Mouse (Mus musculus): ENCODE measurements at regions not wholly inside any gene's neighbourhood (a gene's known extent, or its start where the extent isn't known, plus 50 kb on each side); places are given as distances from the start of the nearest gene placed in this dataset.
A peak's percentile ranks its signal among the peaks of the same experiment; 100 is the strongest.

DNA sequence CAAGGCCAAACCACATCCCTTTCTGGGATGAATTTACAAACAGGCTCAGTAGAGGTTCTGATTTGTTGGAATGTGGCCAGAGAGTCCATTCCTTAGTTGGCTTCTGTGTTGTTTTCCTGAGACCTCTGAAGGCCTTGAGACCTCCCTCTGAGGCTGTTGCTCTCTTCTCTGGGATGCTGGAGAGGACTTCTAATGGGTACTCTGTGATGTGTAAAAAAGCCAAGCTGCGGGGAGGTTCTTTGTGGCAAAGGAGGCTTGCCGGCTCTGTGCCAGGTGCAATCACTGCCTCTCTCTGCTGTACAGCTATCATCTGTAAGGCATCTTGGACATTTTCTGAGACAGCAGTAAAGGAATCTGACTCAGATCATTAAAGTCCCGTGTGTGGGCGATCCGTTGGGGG, 192.3 kb downstream of the Gm5447 start:
- DNase-seq (ENCODE audit: low spot score in 2 of 2) = no peak

DNA sequence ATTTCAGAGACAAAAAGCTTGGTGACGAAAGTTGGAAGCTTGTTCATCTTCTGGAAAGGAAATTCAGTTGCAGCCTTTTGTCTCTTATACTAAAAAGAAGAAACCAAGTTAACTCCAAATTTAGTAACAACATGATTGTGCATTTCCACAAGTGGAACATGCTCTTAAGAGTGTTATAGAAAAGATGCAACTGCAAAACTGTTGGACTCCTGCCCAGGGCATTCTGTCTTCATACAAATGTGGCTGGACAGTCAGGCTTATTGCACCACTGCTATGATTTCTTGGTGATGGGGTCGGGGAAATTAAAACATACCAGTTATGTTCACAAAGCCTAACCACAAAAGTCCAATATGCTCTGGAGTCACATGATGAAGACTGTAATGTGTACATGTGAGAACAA, 194.8 kb downstream of the Gm5447 start:
- no peak for DNase-seq (ENCODE audit: low spot score in 2 of 2)

DNA sequence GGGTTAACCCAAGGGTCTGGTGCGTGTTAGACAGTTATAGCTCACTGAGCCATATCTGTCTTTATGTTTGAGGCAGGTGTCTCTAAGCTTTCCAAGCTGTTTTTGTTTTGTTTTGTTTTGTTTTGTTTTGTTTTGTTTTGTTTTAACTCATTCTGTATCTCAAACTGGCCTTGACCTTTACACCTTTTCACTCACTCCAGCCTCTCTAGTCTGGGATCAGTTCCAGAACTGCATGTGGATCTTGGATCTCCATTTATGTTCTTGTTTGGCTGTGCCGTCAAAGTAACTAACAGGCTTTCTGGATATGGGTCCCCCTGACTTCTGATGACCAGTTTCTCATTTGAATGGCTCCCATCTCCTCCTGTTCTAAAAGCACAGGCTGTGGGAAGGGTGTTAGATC, 197.7 kb downstream of the Gm5447 start:
- DNase-seq (ENCODE audit: low spot score in 2 of 2) = no peak

DNA sequence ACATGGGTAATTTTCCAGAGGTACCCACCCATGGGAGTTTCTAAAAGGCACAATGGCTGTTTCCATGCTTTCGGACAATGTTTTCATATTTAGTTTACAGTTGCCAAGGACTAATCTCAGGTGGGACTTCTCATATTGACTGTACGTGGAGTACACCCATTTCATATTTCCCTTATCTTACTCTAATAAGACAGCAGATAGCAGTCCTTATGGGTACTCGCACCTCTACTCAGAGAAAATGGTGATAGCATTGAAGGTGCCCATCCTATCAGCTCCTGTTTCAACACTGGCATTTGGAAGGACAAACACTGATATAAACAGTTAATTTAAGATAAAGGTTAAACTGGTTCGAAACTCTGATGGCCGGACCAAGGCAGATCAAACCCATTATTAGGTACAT, 198.6 kb downstream of the Gm5447 start:
- no peak for DNase-seq (ENCODE audit: low spot score in 2 of 2)

DNA sequence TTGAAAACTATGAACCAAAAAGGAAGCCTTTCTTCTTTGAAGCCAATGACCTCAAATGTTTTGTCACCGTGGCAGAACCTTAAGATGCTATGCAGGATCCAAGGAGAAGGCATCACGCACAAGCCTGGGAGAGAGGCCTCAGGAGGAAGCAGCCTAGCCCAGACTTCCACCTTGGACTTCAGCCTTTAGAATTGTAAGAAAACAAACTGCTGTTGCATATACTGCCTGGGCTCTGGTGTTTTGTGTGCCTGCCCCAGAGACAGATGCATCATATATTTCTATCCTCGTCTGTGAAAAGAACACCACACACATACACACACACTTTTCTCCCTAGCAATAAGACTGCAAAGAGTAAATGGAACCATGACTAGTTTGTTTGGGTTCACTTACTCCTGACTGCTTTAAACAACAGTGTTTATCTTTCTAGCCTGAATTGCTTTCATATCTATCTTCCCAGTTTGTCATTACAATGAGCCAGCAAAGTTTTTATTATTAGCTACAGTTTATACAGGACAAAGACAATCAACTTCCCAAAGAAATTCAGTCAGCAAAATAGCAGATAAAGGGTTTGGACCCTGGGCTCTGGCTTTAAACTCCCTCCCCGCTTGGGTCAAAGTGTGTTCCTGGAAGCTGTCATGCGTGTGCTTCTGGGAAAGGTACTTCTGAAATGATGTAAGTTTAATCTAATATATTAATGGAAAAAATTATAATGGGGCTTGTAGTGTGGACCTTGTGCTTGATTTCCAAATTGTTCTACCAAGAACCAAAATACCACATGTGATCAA, 204.2 kb downstream of the Gm5447 start:
- DNase-seq (ENCODE audit: low spot score in 2 of 2) = no peak

DNA sequence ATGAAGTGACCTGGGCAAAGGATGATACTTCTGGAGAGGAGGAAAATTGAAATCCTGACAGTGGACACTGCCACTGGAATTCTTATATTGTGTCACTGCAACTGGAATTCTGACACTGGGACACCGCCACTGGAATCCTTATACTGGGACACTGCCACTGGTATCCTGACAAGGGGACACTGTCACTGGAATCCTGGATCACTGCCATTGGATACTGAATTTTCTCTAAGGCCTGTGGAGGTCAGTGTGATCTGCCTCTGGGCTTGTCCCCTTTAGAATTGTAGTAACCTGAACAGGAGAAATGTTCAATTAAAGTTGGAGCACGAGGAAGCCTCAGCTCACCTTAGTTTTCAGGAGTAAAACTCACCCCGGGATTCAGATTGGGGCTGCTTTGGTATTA, 205.0 kb downstream of the Gm5447 start:
- DNase-seq (ENCODE audit: low spot score in 2 of 2) = no peak

DNA sequence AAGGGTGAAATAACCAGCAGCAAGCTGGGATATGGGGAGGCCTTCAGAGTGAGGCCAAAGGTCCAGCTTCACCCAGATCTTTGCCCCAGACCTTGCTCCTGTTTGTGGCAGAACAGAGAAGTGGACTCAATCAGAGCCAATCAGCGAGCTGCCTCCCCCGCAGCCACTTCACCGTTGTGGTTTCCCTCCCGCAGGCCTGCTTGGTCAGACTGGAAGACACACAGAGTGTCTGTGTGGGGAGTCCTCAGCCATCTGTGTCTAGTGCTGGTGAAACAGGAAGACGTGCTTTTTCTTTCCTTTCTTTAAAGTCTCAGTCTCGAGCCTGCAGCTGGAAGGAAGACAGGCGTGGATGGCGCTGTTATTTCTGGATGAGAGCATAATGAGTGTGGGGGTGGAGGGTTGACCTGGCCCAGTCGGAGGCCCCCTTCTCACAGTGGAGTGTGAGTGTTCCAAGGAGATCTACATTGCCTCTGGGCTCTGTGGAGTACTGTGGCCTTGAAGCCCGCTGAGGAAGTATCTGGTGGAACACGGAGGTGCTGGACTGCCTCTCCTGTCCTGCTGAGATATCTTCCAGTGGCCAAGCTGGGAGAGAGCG, 205.5 kb downstream of the Gm5447 start:
- DNase-seq (ENCODE audit: low spot score in 2 of 2) = peak; percentile 32 to 45

DNA sequence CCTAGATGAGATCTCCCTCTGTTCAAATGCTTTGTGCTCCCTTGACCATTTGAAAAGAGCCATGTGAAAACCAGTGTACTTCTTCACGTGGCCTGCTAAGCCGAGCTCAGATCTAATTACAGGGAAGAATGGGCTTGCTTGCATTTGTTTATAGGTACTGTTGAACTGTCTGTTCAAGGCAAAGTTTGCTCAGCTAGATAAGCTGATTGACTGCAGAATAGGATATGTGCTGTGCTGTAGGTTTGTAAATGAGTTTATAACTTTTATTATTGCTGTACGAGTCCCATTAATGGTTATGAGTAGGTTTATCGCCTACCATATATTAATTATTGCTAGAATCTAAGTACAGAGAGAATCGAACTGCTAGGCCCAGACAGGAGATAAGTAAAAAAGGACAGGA, 207.5 kb downstream of the Gm5447 start:
- DNase-seq (ENCODE audit: low spot score in 2 of 2) = no peak

DNA sequence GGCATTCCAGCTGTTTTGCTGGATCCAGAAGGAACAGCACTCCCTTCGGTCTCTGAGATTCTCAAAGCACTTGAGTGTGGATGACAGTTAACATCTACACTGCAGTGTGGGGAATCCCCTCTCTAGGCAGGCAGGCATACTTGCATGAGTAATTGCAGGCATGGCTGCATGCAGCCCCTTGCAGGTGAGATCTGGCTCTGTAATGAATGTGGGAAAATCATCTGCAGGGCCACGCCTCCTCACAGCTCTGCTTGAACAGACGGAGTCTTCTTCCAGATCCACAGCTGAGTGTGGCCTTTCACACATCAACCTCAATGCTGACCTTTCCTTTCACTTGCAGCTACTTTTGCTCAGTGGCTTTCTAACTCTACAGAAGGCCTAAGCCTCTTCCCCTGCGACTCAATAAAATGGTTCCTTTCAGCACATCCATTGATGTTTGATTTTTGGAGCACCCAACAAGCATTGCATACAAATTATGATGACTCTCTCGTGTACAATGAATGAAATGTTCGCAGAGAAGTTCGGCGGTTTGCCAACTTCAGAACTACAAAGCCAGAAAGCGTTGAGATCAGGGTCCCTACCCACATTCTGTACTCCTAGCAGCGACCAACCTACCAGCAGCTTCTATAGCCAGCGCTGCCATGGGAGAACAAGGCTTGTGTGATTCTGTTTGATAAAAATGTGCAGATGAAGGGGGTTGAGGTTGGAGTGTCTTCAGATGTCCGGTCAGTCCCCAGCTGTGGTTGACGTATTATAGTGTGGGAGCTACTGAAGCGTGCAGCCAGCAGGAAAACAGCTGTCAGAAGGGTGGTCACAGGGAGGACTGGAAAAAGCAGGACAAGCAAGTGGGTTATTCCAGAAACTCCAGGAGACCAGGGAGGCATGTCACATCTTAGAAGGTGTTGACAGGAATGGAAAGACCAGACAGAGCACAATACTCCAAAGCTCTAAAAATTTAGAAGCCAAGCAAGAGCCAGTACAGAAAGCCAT, 211.1 kb downstream of the Gm5447 start:
- DNase-seq (ENCODE audit: low spot score in 2 of 2) = no peak

DNA sequence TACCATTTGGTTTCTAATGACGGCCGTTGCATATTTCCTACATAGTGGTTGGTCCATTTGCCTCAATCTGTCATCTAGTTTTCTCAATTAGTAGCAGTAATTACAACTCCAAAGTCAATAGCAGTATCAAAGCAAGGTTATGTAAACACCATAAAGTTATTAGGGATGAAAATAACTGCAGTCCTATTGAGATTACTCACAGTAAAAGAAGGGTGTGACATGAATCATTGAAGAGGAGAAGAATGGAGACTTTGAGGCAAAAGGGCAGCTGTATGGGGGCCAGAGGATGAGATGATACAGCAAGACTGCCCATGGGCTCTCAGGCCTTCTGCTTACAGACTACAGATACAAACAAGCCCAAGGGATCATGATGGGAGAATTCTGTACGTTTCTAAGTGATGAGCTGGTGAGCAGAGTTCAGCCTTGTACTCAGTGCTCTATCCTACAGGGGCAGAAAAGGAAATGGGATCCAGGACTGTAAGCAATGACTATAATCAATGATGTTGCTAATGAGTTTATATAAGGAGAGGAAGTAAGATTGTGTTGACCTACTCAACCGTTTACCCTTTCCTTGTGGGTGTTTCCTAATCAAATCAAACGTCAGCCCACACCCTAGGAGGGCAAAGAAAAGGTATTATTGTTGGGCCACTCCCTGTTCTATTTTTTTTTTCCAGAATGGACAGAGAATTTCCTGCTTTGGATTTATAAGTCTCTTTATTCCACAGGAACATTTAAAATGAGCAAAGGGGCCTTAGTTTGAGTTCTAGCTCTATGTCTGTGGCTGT, 213.0 kb downstream of the Gm5447 start:
- no peak for DNase-seq (ENCODE audit: low spot score in 2 of 2)

DNA sequence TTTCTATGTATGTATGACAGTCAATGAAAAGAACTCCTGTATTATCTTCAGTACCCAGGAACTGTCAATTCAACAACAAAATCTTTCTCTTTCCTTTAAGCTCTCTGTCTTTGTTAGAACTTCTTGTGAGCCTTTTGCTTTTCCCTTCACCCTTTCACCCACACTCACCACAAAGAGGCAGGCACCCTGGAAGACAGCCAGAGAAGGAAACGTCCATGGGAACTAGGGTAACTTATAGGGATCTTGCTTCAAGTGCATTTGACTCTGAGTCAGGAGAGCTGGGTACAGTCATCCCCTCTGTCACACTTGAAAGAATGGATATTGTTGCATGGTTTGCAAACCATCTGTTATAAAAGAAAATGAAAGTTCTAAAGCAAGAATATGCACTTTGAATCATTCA, 215.1 kb downstream of the Gm5447 start:
- no peak for DNase-seq (ENCODE audit: low spot score in 2 of 2)

DNA sequence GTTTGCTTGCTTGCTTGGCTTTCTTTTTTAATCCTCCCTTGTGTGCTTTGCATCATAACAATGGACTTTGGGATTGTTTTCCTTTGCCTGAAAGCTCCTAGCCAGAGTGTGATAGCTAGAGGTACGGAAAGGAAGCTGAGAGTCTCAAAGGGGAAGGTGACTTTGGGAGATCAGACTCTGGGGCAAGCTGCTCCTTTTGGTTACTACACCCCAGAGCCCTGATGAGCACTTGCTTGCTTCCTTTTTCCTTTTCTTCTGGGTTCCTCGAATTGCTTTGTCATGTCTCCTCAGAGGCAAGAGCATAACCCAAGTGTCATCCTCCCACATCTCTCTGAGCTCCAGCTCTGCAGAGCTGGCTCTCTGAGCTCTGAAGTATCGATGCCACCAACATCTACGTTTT, 216.0 kb downstream of the Gm5447 start:
- no peak for DNase-seq (ENCODE audit: low spot score in 2 of 2)

DNA sequence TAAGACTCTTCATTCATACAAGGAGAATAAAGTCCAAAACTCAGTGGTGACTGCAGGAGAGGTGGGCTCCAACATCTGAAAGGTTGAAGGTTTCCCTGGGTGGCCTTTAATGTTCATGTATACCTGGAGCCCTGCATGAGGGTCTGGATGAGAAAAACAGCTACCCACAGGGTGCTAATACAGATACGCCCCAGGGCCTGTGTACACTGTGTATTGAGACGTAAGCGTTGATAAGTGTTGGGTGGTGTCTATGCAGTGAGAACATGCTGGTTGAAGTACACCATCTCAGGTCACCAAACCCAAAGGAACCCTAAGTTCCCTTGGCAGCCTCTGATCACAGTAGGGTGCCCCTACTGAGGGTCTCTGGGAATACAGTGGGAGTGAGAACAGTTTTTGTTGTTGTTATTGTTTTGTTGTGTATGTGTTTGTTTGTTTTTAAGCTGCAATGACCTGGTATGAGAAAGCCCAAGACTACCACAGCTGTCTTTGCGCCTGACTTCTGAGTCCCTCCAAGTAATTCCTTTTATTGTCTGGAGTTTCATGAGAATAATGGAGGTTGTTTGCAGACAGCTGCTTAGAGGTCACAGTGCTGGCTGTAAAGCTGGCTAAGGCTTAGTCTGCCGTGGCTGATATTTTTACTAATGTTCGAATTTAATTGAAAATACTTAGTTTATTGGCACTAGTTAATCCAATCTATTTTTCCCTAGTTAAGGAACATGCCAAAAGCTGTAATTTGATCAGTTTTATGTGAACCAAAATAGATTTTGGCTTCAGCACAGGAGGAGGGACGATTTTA, 217.5 kb downstream of the Gm5447 start:
- DNase-seq (ENCODE audit: low spot score in 2 of 2) = no peak

DNA sequence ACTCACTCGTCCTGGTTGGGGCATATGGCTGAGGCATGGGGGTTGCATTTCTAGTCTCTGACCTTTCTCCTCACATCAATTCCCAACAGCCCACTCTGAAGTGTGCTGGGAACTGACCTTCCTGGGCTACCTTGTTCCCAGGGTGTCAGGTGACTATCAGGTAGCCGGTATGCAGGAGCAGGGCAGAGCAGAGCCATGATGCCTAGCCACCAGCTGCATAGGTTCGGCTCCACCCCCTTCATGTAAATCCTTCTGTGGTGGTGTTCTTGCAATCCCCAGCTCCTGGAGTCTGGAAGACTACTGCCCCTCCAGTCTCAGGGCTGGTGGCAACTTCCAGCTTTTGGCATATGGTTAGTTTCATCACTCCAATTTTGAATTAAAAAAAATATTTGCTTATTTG, 221.0 kb downstream of the Gm5447 start:
- DNase-seq (ENCODE audit: low spot score in 2 of 2) = no peak

DNA sequence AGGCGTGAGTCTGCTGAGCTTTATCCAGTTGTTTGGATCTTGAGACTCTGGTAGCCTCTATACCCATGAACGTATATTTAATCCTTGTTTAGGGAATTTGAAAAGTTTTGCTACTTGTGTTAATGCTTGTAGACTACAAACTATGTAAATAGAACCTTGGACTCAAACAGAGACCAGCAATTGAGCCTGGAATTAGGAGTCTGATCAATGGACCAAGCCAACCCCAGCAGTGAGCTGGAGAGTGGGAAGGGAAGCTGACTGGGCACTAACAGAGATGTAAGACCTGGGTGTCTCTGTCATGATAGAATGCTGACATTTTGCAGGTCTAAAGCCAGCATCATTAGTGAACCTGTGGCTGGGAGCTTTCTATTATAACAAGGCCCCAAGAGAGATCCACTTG, 222.5 kb downstream of the Gm5447 start:
- DNase-seq (ENCODE audit: low spot score in 2 of 2) = no peak

DNA sequence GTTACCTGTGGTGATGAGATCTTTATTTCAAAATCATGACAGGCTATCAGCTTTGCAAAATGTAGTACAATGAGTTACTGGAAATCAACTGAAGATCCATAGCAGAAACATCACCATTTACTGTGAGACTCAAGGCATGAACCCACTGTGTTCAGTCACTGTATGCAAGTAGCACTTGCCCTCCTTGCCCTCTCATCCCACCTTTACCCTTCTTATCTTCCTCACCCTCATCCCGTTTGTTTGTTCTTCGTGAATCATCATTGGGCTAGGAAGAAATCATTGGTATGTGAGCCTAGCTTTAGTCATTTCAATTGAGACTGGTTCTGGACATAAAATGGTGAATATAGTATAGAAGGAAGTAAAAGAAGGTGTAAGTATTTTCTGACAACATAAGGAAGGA, 223.6 kb downstream of the Gm5447 start:
- no peak for DNase-seq (ENCODE audit: low spot score in 2 of 2)

DNA sequence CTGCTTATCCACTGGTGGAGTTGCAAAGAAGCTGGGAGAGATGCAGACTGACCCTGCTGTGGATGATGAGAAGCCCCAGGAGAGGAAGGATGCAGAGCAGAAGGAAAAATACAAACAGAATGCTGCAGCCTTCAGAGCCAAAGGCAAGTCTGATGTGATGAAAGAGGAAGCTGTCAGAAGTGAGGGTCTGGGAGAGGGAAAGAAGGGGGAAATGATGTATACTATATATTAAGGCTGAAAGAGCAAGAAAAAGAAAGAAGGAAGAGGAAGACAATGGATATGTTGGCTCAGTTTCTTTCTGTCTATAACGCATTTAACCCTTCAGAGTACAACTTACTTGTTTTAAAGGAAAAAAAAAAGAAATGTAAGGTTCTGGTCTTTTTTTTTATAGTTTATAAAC, 225.4 kb downstream of the Gm5447 start:
- no peak for DNase-seq (ENCODE audit: low spot score in 2 of 2)

DNA sequence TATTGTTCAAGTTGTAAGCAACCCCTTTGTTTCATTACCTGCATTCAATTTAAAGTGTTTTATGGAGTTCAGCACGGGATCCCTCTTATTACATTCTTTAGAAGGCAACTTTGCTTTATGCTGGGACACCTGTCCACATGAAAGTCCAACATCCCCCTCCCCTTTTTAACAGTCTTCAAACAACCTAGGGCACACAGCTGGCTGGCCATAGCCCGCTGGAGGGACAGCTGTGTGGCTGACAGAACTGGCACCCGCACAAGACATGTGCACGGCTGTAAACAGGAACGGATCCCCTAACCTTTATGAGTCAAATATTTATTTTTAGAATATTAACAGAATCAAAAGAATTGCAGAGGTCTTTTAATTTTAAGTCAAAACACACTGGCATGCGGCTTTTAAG, 230.1 kb downstream of the Gm5447 start:
- no peak for DNase-seq (ENCODE audit: low spot score in 2 of 2)

DNA sequence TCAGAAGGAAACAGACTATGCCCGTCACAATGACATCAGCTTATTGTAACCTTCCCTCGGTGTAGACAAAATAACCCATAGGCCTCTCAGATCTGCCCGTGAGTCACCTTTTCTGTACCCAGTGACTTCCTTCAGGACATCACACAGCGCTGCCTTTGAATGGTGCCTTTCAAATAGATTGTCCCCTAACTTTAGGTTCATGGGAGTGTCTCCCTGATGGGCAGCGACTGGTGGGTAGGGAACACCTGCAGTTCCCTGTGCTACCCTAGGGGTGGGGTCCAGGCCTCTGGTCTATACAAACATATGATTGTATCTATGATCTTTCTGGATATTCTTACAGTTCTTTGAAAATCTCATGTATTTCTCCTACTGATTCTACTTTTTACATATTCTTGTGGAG, 232.4 kb downstream of the Gm5447 start:
- DNase-seq (ENCODE audit: low spot score in 2 of 2) = no peak

DNA sequence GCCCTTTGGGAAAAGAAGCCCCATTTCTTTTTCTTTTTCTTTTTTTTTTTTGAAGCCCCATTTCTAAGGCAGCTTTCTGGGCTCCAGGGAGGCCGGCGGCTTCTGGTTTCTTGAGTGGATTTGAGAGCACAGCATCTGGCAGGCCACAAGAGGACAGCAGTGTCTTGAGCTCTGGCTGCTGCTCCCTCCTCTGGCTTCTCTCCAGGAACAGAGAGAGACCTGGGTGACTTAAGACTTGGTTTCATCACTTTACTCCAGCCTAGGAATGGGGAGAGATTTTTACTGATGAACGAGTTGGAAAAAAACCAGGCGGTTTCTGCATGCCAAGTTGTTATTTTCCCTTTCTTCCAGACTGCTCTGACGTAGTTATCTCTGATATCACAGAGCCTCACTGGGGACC, 233.7 kb downstream of the Gm5447 start:
- DNase-seq (ENCODE audit: low spot score in 2 of 2) = peak; percentile 13 to 26

DNA sequence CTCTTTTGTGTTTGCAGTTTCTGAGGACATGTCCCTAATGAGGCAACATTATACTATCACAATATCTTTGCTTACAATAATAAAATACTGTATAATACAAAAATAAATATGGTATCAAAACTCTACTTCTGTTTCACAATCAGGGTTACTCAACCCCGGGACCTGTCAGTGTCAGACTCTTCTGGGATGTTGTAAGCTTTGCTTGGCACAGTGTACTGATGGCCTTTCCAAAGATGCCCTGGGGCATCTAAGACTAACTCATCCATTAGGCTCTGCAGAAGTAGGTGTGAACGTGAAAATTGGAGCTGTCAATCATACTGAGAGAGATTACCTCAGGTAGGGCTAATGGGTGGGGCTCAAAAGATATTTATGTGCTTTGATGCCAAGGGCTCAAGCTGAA, 249.0 kb downstream of the Gm5447 start:
- no peak for DNase-seq (ENCODE audit: low spot score in 2 of 2)
